Comparison of ENCODE assay signal across 21 mouse cellular contexts in the genomic region with DNA sequence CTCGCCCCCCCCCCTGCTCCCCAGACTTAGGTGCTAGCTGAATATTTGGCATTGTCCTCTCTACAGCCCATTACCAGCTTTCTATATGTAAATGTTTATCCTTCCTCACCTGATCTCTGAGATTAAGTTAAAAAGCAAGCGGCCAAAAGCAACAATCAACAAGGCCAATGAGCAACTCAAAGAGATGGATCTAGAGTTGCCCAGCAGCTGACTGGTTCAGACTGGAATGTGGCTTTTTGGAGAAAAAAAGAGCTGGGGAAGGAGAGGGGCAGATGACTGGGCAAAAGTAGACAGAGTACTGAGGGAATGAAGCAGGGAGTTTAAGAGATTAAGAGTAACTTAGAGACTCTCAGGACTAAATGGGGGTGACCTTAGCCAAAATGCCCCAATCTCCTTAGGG. TPM values are rescaled to one million over a fixed set of nuclear protein-coding genes. Genes with fewer than 3 reads are reported as not detected.
"Had no signal": no experiment of that assay in that cellular context is flagged by ENCODE, and none has a peak within 500 bp of the region (broad histone marks: within the 10 kb centered on the region; RNA-seq: fewer than 3 reads in every experiment).

No protein-coding gene starts in this region.

- H3K27me3 ChIP-seq: limb, embryonic 13.5 days; neural tube, embryonic 13.5 days; stomach, embryonic 15.5 days had no signal

- H3K36me3 ChIP-seq: stomach, embryonic 15.5 days had no signal

- DNase-seq: kidney, adult 18-20 months; kidney, postnatal 10 days; kidney, postnatal 4 days; lung, adult 18-20 months; midbrain, embryonic 14.5 days; right cerebral cortex, postnatal 4 days; spleen, adult 18-20 months; thymus, adult 2 months; thymus, postnatal 36 days had no signal

- H3K9me3 ChIP-seq: limb, embryonic 13.5 days; midbrain, embryonic 10.5 days; neural tube, embryonic 13.5 days; stomach, embryonic 15.5 days had no signal

- H3K27ac ChIP-seq: layer of hippocampus, adult 2 months; limb, embryonic 13.5 days; liver, embryonic 14.5 days; midbrain, embryonic 10.5 days; neural tube, embryonic 13.5 days; stomach, embryonic 15.5 days had no signal

- H3K4me3 ChIP-seq: layer of hippocampus, adult 2 months; limb, embryonic 13.5 days; midbrain, embryonic 10.5 days; neural tube, embryonic 13.5 days; stomach, embryonic 15.5 days had no signal

RNA-seq across cellular contexts. Expression of gene Tex46, which starts 16.2 kb away (rescaled TPM):
- total RNA-seq: layer of hippocampus, adult 2 months; layer of hippocampus, postnatal 10 days; left cerebral cortex, postnatal 36 days; liver, adult 2 months; monocyte, adult 5-6 weeks had no signal
- polyA plus RNA-seq: kidney, embryonic 14.5 days; limb, embryonic 13.5 days; liver, adult 2 months; liver, embryonic 14.5 days; lung, embryonic 16.5 days; midbrain, embryonic 10.5 days; midbrain, embryonic 14.5 days; neural tube, embryonic 13.5 days; stomach, embryonic 15.5 days; thymus, adult 2 months had no signal

RNA-seq across cellular contexts. Expression of gene Lactbl1, which starts 28.4 kb away (rescaled TPM):
- total RNA-seq: liver, adult 2 months; monocyte, adult 5-6 weeks had no signal
- polyA plus RNA-seq: kidney, embryonic 14.5 days; liver, adult 2 months; liver, embryonic 14.5 days; lung, embryonic 16.5 days; midbrain, embryonic 10.5 days; midbrain, embryonic 14.5 days; neural tube, embryonic 13.5 days; stomach, embryonic 15.5 days had no signal
